8 mouse cellular contexts compared by ENCODE assay signal in the genomic region with DNA sequence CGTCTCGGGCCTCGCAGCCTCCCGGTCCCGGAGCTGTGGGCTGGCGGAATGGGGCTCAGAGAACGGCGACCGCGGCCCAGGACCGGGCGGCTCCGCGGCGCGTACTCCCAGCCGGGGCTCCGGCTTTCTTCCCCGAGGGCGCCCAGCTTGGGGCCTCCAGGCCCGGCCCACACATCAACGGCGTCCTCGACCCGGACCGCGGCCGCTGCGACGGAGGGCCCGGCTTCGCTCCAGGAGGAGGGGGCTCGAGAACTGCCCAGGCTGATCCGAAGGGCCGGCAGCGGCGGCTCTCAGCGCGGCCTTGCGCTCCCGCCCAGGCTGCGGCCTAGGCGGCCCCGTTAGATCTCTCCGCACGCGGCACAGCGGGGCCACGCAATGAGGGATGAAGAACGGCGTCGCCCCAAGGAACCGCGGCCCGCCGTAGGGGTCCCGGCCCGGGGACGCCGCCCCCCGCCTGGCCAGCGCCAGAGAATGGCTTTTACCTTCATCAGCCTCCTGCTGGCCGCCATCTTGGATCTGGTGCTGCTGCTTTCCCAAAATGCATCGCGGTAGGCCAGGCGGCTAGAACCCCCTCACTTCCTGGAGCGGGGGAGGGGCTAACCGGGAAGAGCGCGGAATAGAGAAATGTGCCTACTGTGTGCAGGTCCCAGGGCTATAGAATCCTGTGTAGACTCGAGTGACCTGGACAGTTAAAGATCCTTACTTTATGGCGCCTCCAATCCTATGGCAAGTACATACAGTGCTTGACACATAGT. TPM values are rescaled to one million over a fixed set of nuclear protein-coding genes. Genes with fewer than 3 reads are reported as not detected.
A peak's percentile ranks its signal among the peaks of the same experiment; 100 is the strongest.
DNase-seq lines count a peak whose midpoint lies in the region; ATAC-seq and TF ChIP-seq lines count a peak whose summit lies in the region.

No protein-coding gene starts in this region.

- no peak for TF ChIP-seq CTCF in Patski (IDR thresholded peaks at IDR 0.05)

- H3K27me3 ChIP-seq in Patski: no peaks in the 10 kb centered on the region
- H3K27me3 ChIP-seq in hindbrain, embryonic 12.5 days: peaks cover 2% of the 10 kb centered on the region; the same call in 1 of the 2 replicates

- peak; percentile 39 for ATAC-seq in Patski
- peak; percentile 84 for ATAC-seq in hindbrain, embryonic 12.5 days (ENCODE audit: low FRiP score)

- WGBS in hindbrain, embryonic 12.5 days: under 1% methylated on average over 63 of the region's 72 CpGs

- DNase-seq in Patski (ENCODE audit: low read depth, low spot score): no peak
- DNase-seq in cerebellum, postnatal 10 days: peak; percentile 90 to 94
- peak; percentile 74 to 84 for DNase-seq in frontal cortex, postnatal 10 days (ENCODE audit: low spot score in 2 of 2)
- DNase-seq in layer of hippocampus, postnatal 14 days (ENCODE audit: low spot score in 2 of 2): peak; percentile 85 to 86
- DNase-seq in lung, postnatal 10 days: peak; percentile 91
- DNase-seq in ovary, postnatal 36 days (ENCODE audit: low spot score): peak; percentile 80
- peak; percentile 90 for DNase-seq in thymus, postnatal 14 days

- 0 out of 2 replicates have a peak, but pooled peaks cover 3% of the 10 kb centered on the region for H3K36me3 ChIP-seq in hindbrain, embryonic 12.5 days

- POLR2A ChIA-PET in Patski (lab: Charles Lee): interaction anchor here (0.6 to 1.0 kb wide), 2 partner anchors 8 to 74 kb away, joined by 3 to 4 read pairs; no protein-coding TSS in a partner anchor

- H3K4me3 ChIP-seq in hindbrain, embryonic 12.5 days: peak overlapping the region; percentile 100

- H3K4me1 ChIP-seq in hindbrain, embryonic 12.5 days: peaks cover 15% of the 10 kb centered on the region

- CTCF ChIA-PET in Patski (lab: Charles Lee): no interaction called here

- no peaks in the 10 kb centered on the region for H3K9me3 ChIP-seq in hindbrain, embryonic 12.5 days (replicated peaks)

- H3K27ac ChIP-seq in hindbrain, embryonic 12.5 days: peak overlapping the region; percentile 79

- peak overlapping the region; percentile 66 for H3K4me2 ChIP-seq in hindbrain, embryonic 12.5 days (replicated peaks)

- in situ Hi-C loops in Patski (cut with MboI; ENCODE audit: low pct_unique_long_range_greater_than_20kb): loop anchor here (5.0 kb wide), 2 partner anchors 69 to 81 kb away; a partner anchor contains a TSS

- peak overlapping the region; percentile 100 for H3K9ac ChIP-seq in hindbrain, embryonic 12.5 days

RNA-seq across cellular contexts. Expression of a gene that starts 1.3 kb away (rescaled TPM):
- 181 TPM for polyA plus RNA-seq in Patski (2021)
- 346 and 373 TPM in 2 replicates for polyA plus RNA-seq in hindbrain, embryonic 12.5 days (2016; fragmentation: Nextera tagmentation; extraction: Ambion mirVana)
- total RNA-seq in layer of hippocampus, postnatal 14 days (2021): 100 to 1,000 TPM; 157 to 159 TPM

RNA-seq across cellular contexts. Expression of a gene that starts 7.3 kb away (rescaled TPM):
- 0.05 TPM for polyA plus RNA-seq in Patski (2021)
- polyA plus RNA-seq in hindbrain, embryonic 12.5 days (2016; fragmentation: Nextera tagmentation; extraction: Ambion mirVana): 1.3 and 2.0 TPM in 2 replicates
- total RNA-seq in layer of hippocampus, postnatal 14 days (2021): 1 to 10 TPM; 2.5 to 3.1 TPM

RNA-seq across cellular contexts. Expression of a gene that starts 32.2 kb away (rescaled TPM):
- 1.6 TPM for polyA plus RNA-seq in Patski (2021)
- polyA plus RNA-seq in hindbrain, embryonic 12.5 days (2016; fragmentation: Nextera tagmentation; extraction: Ambion mirVana): 12.3 and 13.8 TPM in 2 replicates
- total RNA-seq in layer of hippocampus, postnatal 14 days (2021): 1 to 10 TPM; 4.3 to 4.4 TPM

RNA-seq across cellular contexts. Expression of a gene that starts 54.1 kb away (rescaled TPM):
- 0.21 TPM for polyA plus RNA-seq in Patski (2021)
- polyA plus RNA-seq in hindbrain, embryonic 12.5 days (2016; fragmentation: Nextera tagmentation; extraction: Ambion mirVana): 0.79 and 1.6 TPM in 2 replicates
- 1 to 10 TPM; 3.0 to 3.3 TPM for total RNA-seq in layer of hippocampus, postnatal 14 days (2021)

RNA-seq across cellular contexts. Expression of a gene that starts 56.7 kb away (rescaled TPM):
- 9.1 TPM for polyA plus RNA-seq in Patski (2021)
- polyA plus RNA-seq in hindbrain, embryonic 12.5 days (2016; fragmentation: Nextera tagmentation; extraction: Ambion mirVana): 14.0 and 17.5 TPM in 2 replicates
- 10 to 100 TPM; 33.6 to 34.8 TPM for total RNA-seq in layer of hippocampus, postnatal 14 days (2021)
